15 mouse cellular contexts compared by ENCODE assay signal in genomic region chr11:79323985-79324685, GRCm38 (mm10). TPM values are rescaled to one million over a fixed set of nuclear protein-coding genes. Genes with fewer than 3 reads are reported as not detected.
A peak's percentile ranks its signal among the peaks of the same experiment; 100 is the strongest.
DNase-seq lines count a peak whose midpoint lies in the region; ATAC-seq and TF ChIP-seq lines count a peak whose summit lies in the region.
"Had no signal": no experiment of that assay in that cellular context is flagged by ENCODE, and none has a peak within 500 bp of the region (broad histone marks: within the 10 kb centered on the region; RNA-seq: fewer than 3 reads in every experiment).

No protein-coding gene starts in this region.

- H3K9ac ChIP-seq in heart, embryonic 12.5 days, result no peak overlapping the region
- H3K9ac ChIP-seq in kidney, embryonic 15.5 days, result no peak overlapping the region
- H3K9ac ChIP-seq: liver, embryonic 12.5 days had no signal

- no peaks in the 10 kb centered on the region for H3K36me3 ChIP-seq in heart, embryonic 12.5 days
- H3K36me3 ChIP-seq in kidney, embryonic 15.5 days, result no peaks in the 10 kb centered on the region
- H3K36me3 ChIP-seq in small intestine, adult 2 months (ENCODE audit: control insufficient read depth, insufficient read depth, low read length), result no peaks in the 10 kb centered on the region
- H3K36me3 ChIP-seq: liver, embryonic 12.5 days had no signal

- peak; percentile 93 for DNase-seq in heart, adult 11 months
- peak; percentile 28 for DNase-seq in lung, postnatal 36 days
- DNase-seq in lung, postnatal 25 days (ENCODE audit: low spot score), result no peak
- DNase-seq in cerebellum, adult 9-11 months, result no peak
- no peak for DNase-seq in cerebellum, adult 11-12 months
- DNase-seq: cerebellum, postnatal 36 days had no signal

- H3K4me2 ChIP-seq in heart, embryonic 12.5 days, result no peak overlapping the region
- H3K4me2 ChIP-seq in kidney, embryonic 15.5 days, result no peak overlapping the region
- H3K4me2 ChIP-seq: liver, embryonic 12.5 days had no signal

- no peaks in the 10 kb centered on the region for H3K27me3 ChIP-seq in heart, embryonic 12.5 days (replicated peaks)
- H3K27me3 ChIP-seq in kidney, embryonic 15.5 days, result no peaks in the 10 kb centered on the region
- H3K27me3 ChIP-seq in small intestine, adult 2 months (ENCODE audit: control insufficient read depth, insufficient read depth, low read length), result no peaks in the 10 kb centered on the region
- H3K27me3 ChIP-seq: liver, embryonic 12.5 days had no signal

- 64% methylated on average over 12 of the region's 12 CpGs for WGBS in heart, embryonic 12.5 days
- WGBS in kidney, embryonic 15.5 days, result 46% methylated on average over 12 of the region's 12 CpGs
- WGBS in small intestine, adult 2 months, result 75% methylated on average over 12 of the region's 12 CpGs

- ATAC-seq in heart, embryonic 12.5 days (ENCODE audit: insufficient number of reproducible peaks, low FRiP score), result no peak
- ATAC-seq in kidney, embryonic 15.5 days (replicated peaks; ENCODE audit: low FRiP score), result peak; percentile 46; the same call in 1 of the 2 replicates
- ATAC-seq: hindbrain, postnatal 0 days; liver, embryonic 12.5 days had no signal

- no peak for TF ChIP-seq CTCF in small intestine, adult 2 months (IDR thresholded peaks at IDR 0.05; ENCODE audit: extremely low read depth, insufficient read length, insufficient replicate concordance, low read depth, low read length)

- no peak for TF ChIP-seq POLR2A in small intestine, adult 2 months (IDR thresholded peaks at IDR 0.05; ENCODE audit: low read depth, low read length)

- no peak overlapping the region for H3K4me3 ChIP-seq in heart, embryonic 12.5 days
- H3K4me3 ChIP-seq in kidney, embryonic 15.5 days (replicated peaks), result no peak overlapping the region
- no peak overlapping the region for H3K4me3 ChIP-seq in small intestine, adult 2 months (ENCODE audit: low read depth, low read length)
- H3K4me3 ChIP-seq: left cerebral cortex, adult 2 months; liver, embryonic 12.5 days; megakaryocyte, embryonic 14.5 days had no signal

- peaks cover 10% of the 10 kb centered on the region; the same call in 1 of the 2 replicates for H3K4me1 ChIP-seq in heart, embryonic 12.5 days (replicated peaks)
- H3K4me1 ChIP-seq in kidney, embryonic 15.5 days, result 0 out of 2 replicates have a peak, but pooled peaks cover 5% of the 10 kb centered on the region
- peaks cover 7% of the 10 kb centered on the region; the same call in 1 of the 2 replicates for H3K4me1 ChIP-seq in small intestine, adult 2 months (ENCODE audit: control insufficient read depth, insufficient read depth, insufficient read length, low read length)
- H3K4me1 ChIP-seq: liver, embryonic 12.5 days had no signal

- H3K27ac ChIP-seq in heart, embryonic 12.5 days (ENCODE audit: poor library complexity, severe bottlenecking), result no peak overlapping the region
- H3K27ac ChIP-seq in kidney, embryonic 15.5 days, result peak overlapping the region; percentile 65
- peak overlapping the region; percentile 46; the same call in 1 of the 2 replicates for H3K27ac ChIP-seq in small intestine, adult 2 months (ENCODE audit: insufficient read depth, low read depth, low read length)
- H3K27ac ChIP-seq: hindbrain, postnatal 0 days; left cerebral cortex, adult 2 months; liver, embryonic 12.5 days had no signal

- H3K9me3 ChIP-seq in heart, embryonic 12.5 days (replicated peaks), result no peaks in the 10 kb centered on the region
- no peaks in the 10 kb centered on the region for H3K9me3 ChIP-seq in kidney, embryonic 15.5 days (replicated peaks)
- H3K9me3 ChIP-seq: liver, embryonic 12.5 days; megakaryocyte, embryonic 14.5 days had no signal

RNA-seq across cellular contexts. Expression of gene Nf1, which starts 15.4 kb away (rescaled TPM):
- 5.6 and 6.6 TPM in 2 replicates for polyA plus RNA-seq in heart, embryonic 12.5 days (2016; fragmentation: Nextera tagmentation; extraction: Ambion mirVana)
- 8.9 and 9.0 TPM in 2 replicates for polyA plus RNA-seq in kidney, embryonic 15.5 days (2015; fragmentation: Nextera tagmentation; extraction: Ambion mirVana)
- 3.5 and 7.0 TPM in 2 replicates for polyA plus RNA-seq in small intestine, adult 2 months (2012; rRNA removed)

RNA-seq across cellular contexts. Expression of gene Gm9964, which starts 27.4 kb away (rescaled TPM):
- not detected in 2 replicates for polyA plus RNA-seq in heart, embryonic 12.5 days (2016; fragmentation: Nextera tagmentation; extraction: Ambion mirVana)
- polyA plus RNA-seq in kidney, embryonic 15.5 days (2015; fragmentation: Nextera tagmentation; extraction: Ambion mirVana), result not detected in 2 replicates
- not detected in 2 replicates for polyA plus RNA-seq in small intestine, adult 2 months (2012; rRNA removed)
- polyA plus RNA-seq: brain, embryonic 14.5 days; hindbrain, postnatal 0 days; large intestine, adult 2 months; liver, embryonic 12.5 days had no signal

Comparison
In these comparisons a context has a peak if more than half of its experiments do, and no peak if none do; other contexts are left out.
1. DNase-seq: peak in heart, adult 11 months (single experiment) and lung, postnatal 36 days (single experiment); none in lung, postnatal 25 days (single experiment), cerebellum, adult 9-11 months (single experiment) and cerebellum, adult 11-12 months (single experiment).